Mouse (Mus musculus): ENCODE results near the gene Pikfyve.

DNA sequence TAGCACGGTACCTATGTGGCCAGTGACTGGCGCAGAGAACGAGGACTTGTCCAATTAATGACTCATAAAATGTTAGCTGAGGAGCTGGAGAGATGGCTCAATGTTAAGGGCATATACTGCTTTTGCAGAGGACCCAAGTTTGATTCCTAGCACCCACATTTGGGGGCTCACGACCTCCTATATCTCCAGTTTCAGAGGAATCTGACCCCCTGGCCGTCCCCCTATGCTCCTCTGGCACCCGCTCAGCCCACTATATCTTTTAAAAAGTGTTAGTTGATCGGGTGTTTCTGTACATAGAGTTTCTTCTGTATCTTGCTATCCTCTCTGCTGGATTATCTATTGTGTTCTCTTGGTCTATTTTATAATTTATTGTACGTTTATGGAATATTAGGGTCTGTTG lies 1.5 kb upstream of the Pikfyve start:
- TF ChIP-seq ZC3H11A (IDR thresholded peaks at IDR 0.05; ENCODE audit: borderline replicate concordance, low read depth, low read length) (no peak), MAFK (IDR thresholded peaks at IDR 0.05; ENCODE audit: insufficient read depth, low read depth, low read length) (no peak), HCFC1 (IDR thresholded peaks at IDR 0.05; ENCODE audit: borderline replicate concordance, insufficient read depth, low read length) (no peak), CHD2 (IDR thresholded peaks at IDR 0.05; ENCODE audit: low read depth, low read length) (no peak)

Data from ES-E14 (cell line).